15 mouse cellular contexts compared by ENCODE assay signal in genomic region chr2:71696776-71697175, GRCm38 (mm10).
"Had no signal": no experiment of that assay in that cellular context is flagged by ENCODE, and none has a peak within 500 bp of the region (broad histone marks: within the 10 kb centered on the region; RNA-seq: fewer than 3 reads in every experiment).

No protein-coding gene starts in this region.

- H3K27me3 ChIP-seq: liver, embryonic 13.5 days; lung, embryonic 15.5 days; midbrain, embryonic 12.5 days; midbrain, embryonic 15.5 days; neural tube, embryonic 12.5 days; neural tube, embryonic 15.5 days had no signal

- H3K9ac ChIP-seq: liver, embryonic 13.5 days; lung, embryonic 15.5 days; midbrain, embryonic 12.5 days; midbrain, embryonic 15.5 days; neural tube, embryonic 12.5 days; neural tube, embryonic 15.5 days had no signal

- H3K27ac ChIP-seq: left cerebral cortex, adult 2 months; liver, embryonic 13.5 days; lung, embryonic 15.5 days; macrophage; midbrain, embryonic 12.5 days; midbrain, embryonic 15.5 days; neural tube, embryonic 12.5 days; neural tube, embryonic 15.5 days had no signal

- H3K4me3 ChIP-seq: left cerebral cortex, adult 2 months; liver, embryonic 13.5 days; lung, embryonic 15.5 days; midbrain, embryonic 12.5 days; midbrain, embryonic 15.5 days; neural tube, embryonic 12.5 days; neural tube, embryonic 15.5 days had no signal

- H3K4me1 ChIP-seq: liver, embryonic 13.5 days; neural tube, embryonic 12.5 days had no signal

- H3K36me3 ChIP-seq: liver, embryonic 13.5 days; lung, embryonic 15.5 days; midbrain, embryonic 12.5 days; midbrain, embryonic 15.5 days; neural tube, embryonic 12.5 days; neural tube, embryonic 15.5 days had no signal

- H3K4me2 ChIP-seq: liver, embryonic 13.5 days; lung, embryonic 15.5 days; midbrain, embryonic 12.5 days; midbrain, embryonic 15.5 days; neural tube, embryonic 12.5 days; neural tube, embryonic 15.5 days had no signal

- ATAC-seq: midbrain, embryonic 15.5 days had no signal

- DNase-seq: kidney, adult 2 months; kidney, postnatal 10 days; kidney, postnatal 36 days; layer of hippocampus, postnatal 36 days; liver, embryonic 13.5 days; retina, postnatal 1 day; right cerebral cortex, postnatal 25 days; thymus, postnatal 25 days had no signal

- H3K9me3 ChIP-seq: liver, embryonic 13.5 days; lung, embryonic 15.5 days; midbrain, embryonic 12.5 days; midbrain, embryonic 15.5 days; neural tube, embryonic 12.5 days; neural tube, embryonic 15.5 days had no signal
